Mouse (Mus musculus) hindbrain, embryonic 16.5 days (tissue): Measurements from ENCODE around the gene Cnr2. TPM values are rescaled to one million over a fixed set of nuclear protein-coding genes. Genes with fewer than 3 reads are reported as not detected.
A peak's percentile ranks its signal among the peaks of the same experiment; 100 is the strongest.

Source experiments
- ATAC-seq: fragments of 200-750 bp; cut with Nextera tagmentation; 2 replicates; pipeline ENCODE4 v1.8.0; 2017; ENCODE audit warnings: moderate TSS enrichment, moderate library complexity
- H3K27ac ChIP-seq: fragments of 300-500 bp; sonication (generic); 2 replicates; pipeline ENCODE4 v1.5.1; 2014; ENCODE audit warnings: low read depth, mild to moderate bottlenecking, control low read depth, low read length, moderate library complexity
- H3K27me3 ChIP-seq: fragments of 300-500 bp; sonication (generic); replicated peaks from 2 replicates; pipeline ENCODE4 v1.6.1; 2014; ENCODE audit warnings: low read length; ENCODE audit not compliant: control insufficient read depth, insufficient read depth
- H3K36me3 ChIP-seq: fragments of 300-500 bp; sonication (generic); 2 replicates; pipeline ENCODE4 v1.6.1; 2014; ENCODE audit warnings: mild to moderate bottlenecking, low read length, moderate library complexity, mixed read lengths; ENCODE audit not compliant: control insufficient read depth, insufficient read depth
- H3K4me1 ChIP-seq: fragments of 300-500 bp; sonication (generic); 2 replicates; pipeline ENCODE4 v1.6.1; 2014; ENCODE audit warnings: low read depth, low read length; ENCODE audit not compliant: control insufficient read depth, insufficient read depth
- H3K4me2 ChIP-seq: fragments of 300-500 bp; sonication (generic); 2 replicates; pipeline ENCODE4 v1.6.1; 2014; ENCODE audit warnings: mild to moderate bottlenecking, low read length, control low read depth, moderate library complexity
- H3K4me3 ChIP-seq: fragments of 300-500 bp; sonication (generic); 2 replicates; pipeline ENCODE4 v1.5.1; 2014; ENCODE audit warnings: mild to moderate bottlenecking, low read length, control low read depth, moderate library complexity
- H3K9ac ChIP-seq: fragments of 300-500 bp; sonication (generic); 2 replicates; pipeline ENCODE4 v1.6.1; 2014; ENCODE audit warnings: low read depth, mild to moderate bottlenecking, control low read depth, low read length, moderate library complexity
- H3K9me3 ChIP-seq: fragments of 300-500 bp; sonication (generic); 2 replicates; pipeline ENCODE4 v1.6.1; 2014; ENCODE audit warnings: mild to moderate bottlenecking, low read length, moderate library complexity; ENCODE audit not compliant: control insufficient read depth
- WGBS: fragments of 180-500 bp; shearing (Covaris S2); extraction: QIAGEN DNeasy Blood & Tissue Kit; methylation state at CpG from one replicate; pipeline ENCODE4 v1.1.7; 2014; 5-methylcytosine and 5-hydroxymethylcytosine counted together
- polyA plus RNA-seq: library from polyadenylated mRNA; unstranded; fragments of >200 nt; fragmentation: Nextera tagmentation; extraction: Ambion mirVana; gene quantifications from 2 replicates; pipeline ENCODE4 v1.2.1, GENCODE M21; 2015

Gene Cnr2
- polyA plus RNA-seq, 1 experiment from 2014 or later = 0.09 TPM

- Histone ChIP-seq H3K4me3 (no peak overlapping the region), H3K4me1 (no peaks in the 10 kb centered on the region), H3K9me3 (no peaks in the 10 kb centered on the region), H3K36me3 (no peaks in the 10 kb centered on the region), H3K4me2 (no peak overlapping the region), H3K27ac (no peak overlapping the region), H3K9ac (no peak overlapping the region), H3K27me3 (no peaks in the 10 kb centered on the region)
- WGBS = 40% methylated on average over 10 of the region's 10 CpGs
- ATAC-seq = no peak
Observed at GRCm38 (mm10) chr4:135883401-135883851, 11.8 kb upstream of the Cnr2 start.

GRCm38 (mm10) chr4:135883881-135884516, 11.2 kb upstream of the Cnr2 start:
- 71% methylated on average over 7 of the region's 7 CpGs for WGBS
- no peak for ATAC-seq
- Histone ChIP-seq H3K4me2 (no peak overlapping the region), H3K9ac (no peak overlapping the region), H3K9me3 (no peaks in the 10 kb centered on the region), H3K4me1 (no peaks in the 10 kb centered on the region), H3K27ac (no peak overlapping the region), H3K36me3 (no peaks in the 10 kb centered on the region), H3K4me3 (no peak overlapping the region), H3K27me3 (no peaks in the 10 kb centered on the region)

- Histone ChIP-seq H3K9me3 (no peaks in the 10 kb centered on the region), H3K4me3 (no peak overlapping the region), H3K27me3 (no peaks in the 10 kb centered on the region), H3K9ac (no peak overlapping the region), H3K27ac (no peak overlapping the region), H3K4me1 (no peaks in the 10 kb centered on the region), H3K36me3 (no peaks in the 10 kb centered on the region), H3K4me2 (no peak overlapping the region)
- ATAC-seq = no peak
- WGBS = 58% methylated on average over 6 of the region's 6 CpGs
Observed at GRCm38 (mm10) chr4:135884531-135884930, 10.7 kb upstream of the Cnr2 start.

DNA sequence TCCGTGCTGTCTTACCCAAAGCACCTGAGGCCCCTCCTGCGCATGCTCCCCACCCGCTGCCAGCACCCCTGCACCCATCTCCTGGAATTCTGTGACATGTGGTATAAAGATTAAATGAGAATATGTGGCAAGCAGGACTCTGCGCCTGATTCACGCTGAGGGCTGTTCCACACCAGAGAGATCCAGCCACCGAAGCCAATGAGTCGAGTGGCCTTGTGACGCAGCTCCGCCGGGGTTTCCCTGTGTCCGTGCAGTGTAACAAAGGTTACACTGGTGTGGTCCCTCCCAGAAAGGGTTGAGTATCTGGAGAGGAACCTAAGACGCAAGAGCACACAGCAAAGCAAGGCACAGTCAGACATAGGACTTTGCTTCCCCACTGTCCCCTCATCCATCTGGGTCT, 9.5 kb upstream of the Cnr2 start:
- ATAC-seq = no peak

DNA sequence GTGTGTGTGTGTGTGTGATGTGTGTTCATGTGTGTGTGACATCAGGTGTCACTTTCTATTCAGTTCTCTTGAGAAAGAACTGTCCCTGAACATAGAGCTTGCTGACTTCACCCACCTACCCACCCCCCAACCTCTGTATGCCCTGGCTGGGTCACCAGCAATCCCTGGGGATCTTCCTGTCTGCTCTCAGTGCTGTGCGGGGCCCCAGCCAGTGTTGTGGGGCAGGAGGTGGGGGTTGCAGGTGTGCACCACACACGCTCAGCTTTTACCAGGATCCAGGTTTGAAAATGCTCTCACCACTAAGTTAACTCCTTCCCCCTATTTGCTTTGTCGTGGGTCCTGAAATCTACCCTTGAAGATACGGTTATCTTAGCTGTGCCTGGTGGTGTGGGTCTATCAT, 9.0 kb upstream of the Cnr2 start:
- Histone ChIP-seq H3K36me3 (no peaks in the 10 kb centered on the region), H3K9ac (no peak overlapping the region), H3K4me3 (no peak overlapping the region), H3K4me2 (no peak overlapping the region), H3K27me3 (no peaks in the 10 kb centered on the region), H3K4me1 (no peaks in the 10 kb centered on the region), H3K27ac (no peak overlapping the region), H3K9me3 (no peaks in the 10 kb centered on the region)
- ATAC-seq = no peak
- WGBS = 86% methylated on average over 4 of the region's 4 CpGs

More for the DNA sequence above, 9.5 kb upstream of the Cnr2 start:
- Histone ChIP-seq H3K36me3 (no peaks in the 10 kb centered on the region), H3K9me3 (no peaks in the 10 kb centered on the region), H3K4me3 (no peak overlapping the region), H3K4me2 (no peak overlapping the region), H3K27me3 (no peaks in the 10 kb centered on the region), H3K4me1 (no peaks in the 10 kb centered on the region), H3K9ac (no peak overlapping the region), H3K27ac (no peak overlapping the region)
- WGBS = 90% methylated on average over 12 of the region's 12 CpGs

- H3K4me1 ChIP-seq = no peaks in the 10 kb centered on the region
- H3K4me2 ChIP-seq = no peak overlapping the region
- no peak overlapping the region for H3K9ac ChIP-seq
- no peak overlapping the region for H3K4me3 ChIP-seq
- no peak overlapping the region for H3K27ac ChIP-seq
- WGBS = 94% methylated on average over 24 of the region's 24 CpGs
- ATAC-seq = no peak
- no peaks in the 10 kb centered on the region for H3K9me3 ChIP-seq
- H3K27me3 ChIP-seq = no peaks in the 10 kb centered on the region
- H3K36me3 ChIP-seq = no peaks in the 10 kb centered on the region
Observed at GRCm38 (mm10) chr4:135888448-135889057, 6.6 kb upstream of the Cnr2 start.

GRCm38 (mm10) chr4:135889146-135889883, 5.9 kb upstream of the Cnr2 start:
- H3K9ac ChIP-seq = no peak overlapping the region
- no peaks in the 10 kb centered on the region for H3K9me3 ChIP-seq
- no peak overlapping the region for H3K27ac ChIP-seq
- H3K4me1 ChIP-seq = no peaks in the 10 kb centered on the region
- 86% methylated on average over 7 of the region's 7 CpGs for WGBS
- no peak overlapping the region for H3K4me3 ChIP-seq
- no peak for ATAC-seq
- no peak overlapping the region for H3K4me2 ChIP-seq
- no peaks in the 10 kb centered on the region for H3K27me3 ChIP-seq
- H3K36me3 ChIP-seq = no peaks in the 10 kb centered on the region

- H3K4me3 ChIP-seq = no peak overlapping the region
- 0 out of 2 replicates have a peak, but pooled peaks have one; percentile 50 for ATAC-seq
- 7% methylated on average over 4 of the region's 4 CpGs for WGBS
- H3K4me1 ChIP-seq = no peaks in the 10 kb centered on the region
- no peak overlapping the region for H3K27ac ChIP-seq
- no peak overlapping the region for H3K4me2 ChIP-seq
- no peaks in the 10 kb centered on the region for H3K27me3 ChIP-seq
- no peak overlapping the region for H3K9ac ChIP-seq
- no peaks in the 10 kb centered on the region for H3K36me3 ChIP-seq
- no peaks in the 10 kb centered on the region for H3K9me3 ChIP-seq
Observed at GRCm38 (mm10) chr4:135889884-135890283, 5.3 kb upstream of the Cnr2 start.

DNA sequence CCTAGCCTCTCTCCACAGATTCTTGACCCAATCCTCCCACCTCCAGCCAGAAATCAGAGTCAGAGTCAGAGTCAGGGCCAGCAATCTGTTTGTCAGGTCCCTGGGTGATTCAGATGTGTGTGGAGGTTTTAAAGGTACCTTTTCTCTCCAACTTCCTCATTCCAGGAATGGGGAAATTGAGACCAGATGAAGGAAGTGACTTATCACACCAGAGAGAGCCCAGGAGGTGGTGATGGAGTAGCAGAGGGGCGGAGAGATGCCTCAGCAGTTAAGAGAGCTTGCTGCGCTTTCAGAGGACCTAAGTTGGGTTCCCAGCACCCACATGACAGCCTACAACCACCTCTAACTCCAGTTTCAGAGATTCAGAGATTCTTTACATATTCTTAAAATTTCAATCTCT, 3.7 kb upstream of the Cnr2 start:
- Histone ChIP-seq H3K4me1 (no peaks in the 10 kb centered on the region), H3K4me2 (no peak overlapping the region), H3K27me3 (no peaks in the 10 kb centered on the region), H3K9ac (no peak overlapping the region), H3K36me3 (no peaks in the 10 kb centered on the region), H3K27ac (no peak overlapping the region), H3K9me3 (no peaks in the 10 kb centered on the region), H3K4me3 (no peak overlapping the region)
- 93% methylated on average over 2 of the region's 2 CpGs for whole genome bisulfite sequencing
- no peak for ATAC-seq
